Comparison of ENCODE assay signal across 8 mouse cellular contexts in the genomic region with DNA sequence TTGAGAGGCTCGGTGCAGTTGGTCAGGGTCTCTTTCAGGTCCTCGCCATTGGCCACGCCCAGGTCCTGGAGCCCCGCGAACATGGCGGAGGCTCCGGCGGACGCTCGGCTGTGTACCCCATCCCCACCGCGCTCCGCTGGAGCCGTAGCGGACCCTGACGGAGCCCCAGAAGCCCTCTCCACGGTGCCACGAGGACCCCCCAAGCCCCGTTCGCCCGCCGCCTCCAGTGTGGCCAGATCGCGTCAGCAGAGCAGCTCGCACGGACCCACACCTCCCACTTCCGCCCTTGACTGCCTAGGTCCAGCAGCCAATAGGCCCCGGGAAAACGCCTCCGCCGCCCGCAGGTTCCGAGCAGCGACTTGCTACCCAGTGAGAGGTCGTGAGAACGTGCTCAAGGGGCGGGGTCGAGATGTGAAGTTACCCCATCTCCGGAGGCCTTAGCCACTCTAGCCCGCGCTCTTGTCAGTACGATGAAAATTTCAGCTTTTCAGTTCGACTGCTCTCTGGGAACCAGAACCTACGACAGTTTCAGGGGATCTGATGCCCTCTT. TPM values are rescaled to one million over a fixed set of nuclear protein-coding genes. Genes with fewer than 3 reads are reported as not detected.
DNase-seq lines count a peak whose midpoint lies in the region.

Gene Nelfb (minus strand): TSS at position 369 of the 550 bp plus-strand sequence.

- H3K4me1 ChIP-seq in megakaryocyte, embryonic 14.5 days: peaks cover 79% of the 10 kb centered on the region

- peaks cover 2% of the 10 kb centered on the region for H3K27me3 ChIP-seq in megakaryocyte, embryonic 14.5 days (replicated peaks)

- peak within 1 kb of the TSS; percentile 94 for H3K4me3 ChIP-seq in megakaryocyte, embryonic 14.5 days (replicated peaks)

- peak; percentile 91 to 98 for DNase-seq in adrenal gland, adult (ENCODE audit: inconsistent age in 2 of 2, low spot score in 1 of 2)
- peak; percentile 94 for DNase-seq in embryo, embryonic 10 days (ENCODE audit: low spot score)
- peak; percentile 86 for DNase-seq in gastrocnemius, postnatal 10 days
- DNase-seq in induced T-regulatory cell, adult 2 months (ENCODE audit: low read depth): peak; percentile 92
- peak; percentile 71 to 78 for DNase-seq in left cerebral cortex, adult 8-10 months (ENCODE audit: low spot score in 2 of 2)
- peak; percentile 79 to 86 for DNase-seq in right cerebral cortex, adult 2 months (ENCODE audit: low spot score in 2 of 2)
- DNase-seq in urinary bladder, postnatal 10 days (ENCODE audit: low spot score): peak; percentile 57

- peaks cover 42% of the 10 kb centered on the region for H3K36me3 ChIP-seq in megakaryocyte, embryonic 14.5 days (replicated peaks; ENCODE audit: low read length)

- H3K9me3 ChIP-seq in megakaryocyte, embryonic 14.5 days: no peaks in the 10 kb centered on the region

RNA-seq across cellular contexts. Expression of gene Nelfb, which starts in this region (rescaled TPM):
- total RNA-seq in gastrocnemius, postnatal 10 days (2021): 10 to 100 TPM; 31.1 to 40.5 TPM
- total RNA-seq in left cerebral cortex, adult 8-10 months (2022): 10 to 100 TPM; 58.4 to 64.2 (median 59.4) TPM
- polyA plus RNA-seq in megakaryocyte, embryonic 14.5 days (2012; ENCODE audit: insufficient read depth, low replicate concordance): 22.9 and 24.0 TPM in 2 replicates

Comparison
In these comparisons a context has a peak if more than half of its experiments do, and no peak if none do; other contexts are left out.
1. Peak in every context shown above with its lines: DNase-seq and H3K4me3 ChIP-seq.